Mouse (Mus musculus) adrenal gland, postnatal 36 days (tissue): ENCODE measurements at regions not wholly inside any gene's neighbourhood (a gene's known extent, or its start where the extent isn't known, plus 50 kb on each side); places are given as distances from the start of the nearest gene placed in this dataset.
A peak's percentile ranks its signal among the peaks of the same experiment; 100 is the strongest.

Experiments
- DNase-seq, 2 experiments: peaks; one replicate each; pipeline ENCODE4 v3.0.0; 2021; ENCODE audit warnings: mixed read lengths in 1 of 2

GRCm38 (mm10) chr12:98337644-98338043 is 69.2 kb downstream of the Gpr65 start:
- no peak for DNase-seq

- no peak for DNase-seq
These were observed 71.1 kb downstream of the Gpr65 start for GRCm38 (mm10) chr12:98339536-98339935.

DNA sequence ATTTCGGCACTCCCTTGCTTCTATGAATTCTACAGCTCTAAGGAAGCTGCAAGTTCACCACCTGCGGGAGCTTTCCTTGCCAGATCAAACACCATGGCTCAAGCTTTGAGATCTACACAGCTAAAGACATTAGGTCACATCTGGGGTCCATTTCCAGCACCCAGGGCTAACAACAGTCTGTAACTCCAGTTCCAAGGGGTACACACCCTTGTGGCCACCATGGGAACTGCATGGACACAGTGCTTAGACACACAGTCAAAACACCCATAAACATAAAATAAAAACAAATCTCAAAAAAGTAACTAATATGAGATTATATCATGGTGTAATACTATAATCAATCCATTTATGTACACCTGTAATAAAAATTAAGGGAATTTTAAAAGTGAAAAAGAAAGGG is 73.7 kb downstream of the Gpr65 start:
- peak; percentile 8 to 35 for DNase-seq

DNA sequence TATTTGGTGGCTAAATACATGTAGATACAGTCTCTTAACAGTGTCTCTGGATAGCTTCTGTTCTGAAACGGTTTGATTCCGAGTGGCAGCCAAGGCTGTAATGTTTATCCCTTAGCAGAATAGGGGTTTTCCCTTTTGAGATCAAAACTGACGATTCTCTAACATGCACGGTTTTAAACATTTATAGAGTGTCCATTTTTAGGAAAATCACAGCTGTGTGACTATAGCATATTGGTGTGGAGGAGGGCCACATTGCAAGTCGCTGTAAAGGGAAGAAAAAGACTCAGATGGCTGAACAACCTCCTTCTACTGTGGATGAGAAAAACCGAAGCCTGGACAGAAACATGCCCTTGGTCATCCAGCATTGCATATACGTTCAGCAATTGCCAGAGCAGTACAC is 75.2 kb downstream of the Gpr65 start:
- no peak for DNase-seq

GRCm38 (mm10) chr12:98347056-98347455 is 78.6 kb downstream of the Gpr65 start:
- DNase-seq: no peak

- DNase-seq: peak; percentile 18 to 63
These were observed 79.3 kb downstream of the Gpr65 start for GRCm38 (mm10) chr12:98347550-98348318.

DNA sequence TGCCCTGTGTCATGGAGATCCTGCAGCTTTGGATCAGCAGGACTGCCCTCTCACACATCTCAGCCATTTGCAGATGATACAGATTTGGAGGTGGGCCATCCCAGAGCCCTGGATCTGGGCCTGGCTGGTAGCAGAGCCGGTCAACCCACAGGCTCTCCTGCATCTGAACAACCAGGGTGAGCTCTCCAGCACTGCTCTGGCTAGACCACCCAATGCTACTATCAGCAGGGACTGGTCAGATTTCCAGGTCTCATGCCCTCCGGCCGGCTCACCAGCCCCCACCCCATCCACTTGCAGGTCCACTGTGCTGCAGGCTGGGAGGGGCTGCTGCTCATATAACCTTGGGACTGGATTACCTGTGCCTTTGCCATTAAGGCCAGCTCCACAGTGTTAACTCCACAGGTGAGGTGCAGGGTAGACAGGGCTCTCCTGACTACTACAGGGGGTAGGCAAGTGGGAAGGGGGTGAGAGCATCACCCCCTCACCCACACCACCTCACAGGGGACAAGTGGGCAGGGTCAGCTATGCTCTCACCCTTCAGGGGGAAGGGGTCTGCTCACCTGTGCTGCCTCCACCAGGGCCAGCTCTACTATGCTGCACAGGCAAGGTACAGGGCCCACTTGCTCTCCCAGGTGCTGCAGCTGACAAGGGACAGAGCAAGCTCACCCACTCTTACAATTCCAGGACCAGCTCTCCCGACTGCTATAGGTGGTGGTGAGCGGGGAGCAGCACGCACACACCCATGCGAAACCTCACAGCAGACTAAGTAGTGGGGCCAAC is 81.6 kb downstream of the Gpr65 start:
- DNase-seq: no peak

DNA sequence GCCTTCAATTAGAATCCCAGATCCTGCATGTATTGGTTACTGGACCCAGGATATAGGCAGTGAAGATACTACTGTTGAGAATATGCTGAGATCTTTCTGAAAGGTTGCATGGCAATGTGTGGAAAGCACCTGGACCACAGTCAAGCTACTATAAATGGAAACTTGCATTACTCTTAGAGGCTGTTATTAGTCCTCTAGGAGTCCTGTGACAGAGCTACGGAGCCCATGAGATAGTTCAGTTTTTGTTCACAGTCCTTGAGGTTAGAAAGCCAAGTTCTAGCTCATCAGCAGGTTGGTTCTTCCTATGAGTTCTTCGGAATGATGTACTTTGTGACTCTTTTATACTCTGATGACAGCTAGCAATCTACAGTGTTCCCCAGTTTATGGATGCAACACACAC is 84.0 kb downstream of the Gpr65 start:
- DNase-seq: no peak

DNA sequence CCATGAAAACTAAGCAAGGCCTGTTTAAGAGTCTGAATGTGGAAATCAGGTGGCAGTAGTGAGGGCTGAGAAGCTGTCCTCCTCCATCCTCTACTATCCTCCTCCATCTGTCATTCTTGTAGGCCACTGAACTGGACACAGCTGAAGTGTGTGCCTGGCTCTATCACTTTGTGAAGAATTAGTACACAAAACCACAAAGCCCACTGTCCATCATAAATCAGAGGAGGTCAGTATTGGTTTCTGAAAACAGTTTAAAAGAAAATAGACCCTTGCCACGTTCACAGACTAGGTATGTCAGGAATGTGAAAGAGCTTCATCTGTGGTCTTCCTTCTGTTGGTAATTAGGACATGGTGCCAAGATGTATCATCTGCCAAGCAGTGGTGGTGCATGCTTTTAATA is 86.1 kb downstream of the Gpr65 start:
- no peak for DNase-seq

GRCm38 (mm10) chr12:98367583-98367982 is 99.1 kb downstream of the Gpr65 start:
- no peak for DNase-seq

DNA sequence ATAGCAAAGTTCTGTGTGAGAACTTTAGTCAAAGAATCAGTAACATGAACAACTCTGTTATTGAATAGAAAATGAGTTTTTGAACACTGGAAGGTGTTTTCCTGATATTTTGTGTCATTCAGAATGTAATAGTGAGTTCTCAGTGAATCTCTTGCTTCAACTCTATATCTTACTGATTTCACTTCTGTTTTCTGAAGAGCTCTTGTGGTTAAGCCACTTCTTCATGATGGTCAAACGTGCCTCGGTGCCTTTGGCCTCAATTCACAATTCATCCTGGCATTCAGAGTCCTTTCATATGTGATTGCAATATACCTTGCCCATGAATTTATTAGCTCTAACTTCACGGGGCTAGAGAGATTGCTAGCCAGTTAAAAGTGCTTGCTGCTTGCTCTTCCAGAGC is 102.3 kb downstream of the Gpr65 start:
- no peak for DNase-seq

DNA sequence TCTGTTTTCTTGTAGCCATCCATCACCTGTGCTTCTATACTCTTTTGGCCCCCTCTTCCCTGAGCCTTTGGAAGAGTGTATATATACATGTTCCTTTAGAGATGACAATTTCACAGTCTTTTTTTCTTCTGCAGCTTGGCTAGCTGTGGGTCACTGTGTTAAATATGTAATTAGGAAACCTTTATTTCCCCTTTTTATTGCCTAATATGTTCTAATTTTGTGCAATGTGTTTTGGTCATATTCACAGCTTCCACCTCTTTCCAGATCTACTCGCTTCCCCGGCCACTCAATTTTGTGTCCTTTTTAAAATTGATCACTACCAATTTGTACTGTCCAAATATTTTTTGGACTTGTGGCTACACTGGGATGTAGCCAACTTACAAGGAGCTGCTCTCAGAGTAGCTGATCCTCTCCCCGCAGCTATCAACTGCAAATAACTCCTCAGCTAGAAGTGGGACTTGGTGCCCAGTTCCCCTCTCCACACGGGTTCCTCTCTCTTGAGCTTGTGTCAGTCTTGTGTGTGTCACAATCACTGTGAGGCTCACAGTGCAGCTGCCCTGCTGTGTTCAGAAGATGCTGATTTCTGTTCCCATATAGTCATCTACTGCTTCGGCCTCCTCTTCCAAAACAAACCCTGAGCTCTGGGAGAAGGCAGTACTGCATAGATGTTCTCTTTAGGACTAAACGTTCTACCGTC is 106.9 kb downstream of the Gpr65 start:
- DNase-seq: no peak
